Mouse (Mus musculus): ENCODE results near the gene Il11ra1.

DNA sequence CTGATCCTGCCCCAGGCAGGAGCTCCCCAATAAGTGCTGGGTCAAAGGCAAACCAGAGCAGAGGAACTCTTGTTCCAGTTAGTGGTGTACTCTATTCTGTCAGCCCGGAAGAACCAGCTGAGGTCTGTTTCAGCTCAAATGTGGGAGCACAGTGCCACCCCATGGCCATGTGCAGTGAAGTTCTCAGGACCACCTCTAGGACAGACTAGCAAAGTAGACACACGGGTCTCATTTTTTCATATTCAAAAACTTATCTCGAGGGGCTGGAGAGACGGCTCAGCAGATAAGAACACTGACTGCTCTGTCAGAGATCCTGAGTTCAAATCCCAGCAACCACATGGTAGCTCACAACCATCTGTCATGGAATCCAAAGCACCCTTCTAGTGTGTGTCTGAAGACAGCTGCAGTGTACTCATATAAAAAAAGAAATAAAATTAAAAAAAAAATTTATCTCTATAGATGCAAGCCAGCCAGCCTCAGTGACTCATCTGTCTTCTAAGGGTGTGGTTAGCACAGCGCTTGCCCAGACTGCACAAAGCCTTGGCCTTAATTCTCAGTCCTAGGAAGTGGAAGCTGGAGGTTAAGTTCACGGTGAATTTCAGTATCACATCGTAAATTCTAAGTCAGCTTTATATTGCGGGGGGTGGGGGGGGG lies 37.9 kb downstream of the Il11ra1 start:
- no peak for TF ChIP-seq POLR2A (IDR thresholded peaks at IDR 0.05; ENCODE audit: insufficient read depth, low read length)
- TF ChIP-seq CTCF (IDR thresholded peaks at IDR 0.05; ENCODE audit: low read depth, low read length), result peak; percentile 91
- TF ChIP-seq EP300 (IDR thresholded peaks at IDR 0.05; ENCODE audit: insufficient read depth, low read depth, low read length), result 0 out of 2 replicates have a peak, but pooled peaks have one; percentile 12
